Mouse (Mus musculus): ENCODE measurements at regions not wholly inside any gene's neighbourhood (a gene's known extent, or its start where the extent isn't known, plus 50 kb on each side); places are given as distances from the start of the nearest gene placed in this dataset.

DNA sequence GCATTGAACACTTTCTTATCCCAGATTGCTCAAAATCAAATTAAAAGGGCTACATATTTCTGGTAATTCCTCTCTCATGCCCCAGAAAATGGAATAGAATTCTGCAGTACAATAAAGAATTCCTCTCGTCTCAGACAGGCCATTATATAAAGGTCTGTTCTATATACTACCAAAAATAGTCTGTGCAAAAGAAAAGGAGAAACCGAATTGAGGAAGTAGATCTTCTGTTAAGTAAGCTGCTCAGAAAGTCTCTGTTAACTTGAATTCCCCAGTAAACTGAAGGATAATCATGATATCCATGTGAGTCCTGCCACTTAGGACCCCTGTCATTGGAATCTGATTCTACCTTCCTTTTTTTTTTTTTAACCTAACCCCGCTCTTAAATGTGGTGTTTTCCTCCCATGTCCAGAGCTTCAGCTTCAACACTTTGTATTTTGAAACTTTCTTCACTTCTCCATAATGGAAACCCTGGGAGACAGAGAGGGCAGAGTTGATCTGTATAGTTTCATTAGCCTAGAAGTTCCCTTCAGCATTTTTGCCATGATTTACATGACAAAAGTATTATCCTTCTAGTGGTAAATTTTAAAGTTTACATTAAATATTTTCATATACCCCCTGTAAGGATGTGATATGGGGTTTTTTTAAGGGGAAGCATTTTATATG is 406.1 kb downstream of the Tmem135 start:
- ATAC-seq (ENCODE audit: insufficient number of reproducible peaks, low FRiP score, low TSS enrichment, low read depth): no peak
- Histone ChIP-seq H3K4me2 (ENCODE audit: low read depth, severe bottlenecking) (no peak overlapping the region), H3K4me1 (ENCODE audit: control insufficient read depth, insufficient read depth, low read length) (no peaks in the 10 kb centered on the region), H3K27me3 (ENCODE audit: control insufficient read depth, insufficient read depth, low read length) (no peaks in the 10 kb centered on the region), H3K9ac (ENCODE audit: low read length) (no peak overlapping the region), H3K4me3 (ENCODE audit: low read depth, low read length) (no peak overlapping the region), H3K36me3 (ENCODE audit: control insufficient read depth, insufficient read depth, low read length) (no peaks in the 10 kb centered on the region), H3K27ac (replicated peaks; ENCODE audit: low read depth, low read length) (no peak overlapping the region), H3K9me3 (ENCODE audit: control insufficient read depth, low read length) (no peaks in the 10 kb centered on the region)
- 88% methylated on average over 3 of the region's 3 CpGs for WGBS
- DNase-seq (ENCODE audit: low spot score): no peak

DNA sequence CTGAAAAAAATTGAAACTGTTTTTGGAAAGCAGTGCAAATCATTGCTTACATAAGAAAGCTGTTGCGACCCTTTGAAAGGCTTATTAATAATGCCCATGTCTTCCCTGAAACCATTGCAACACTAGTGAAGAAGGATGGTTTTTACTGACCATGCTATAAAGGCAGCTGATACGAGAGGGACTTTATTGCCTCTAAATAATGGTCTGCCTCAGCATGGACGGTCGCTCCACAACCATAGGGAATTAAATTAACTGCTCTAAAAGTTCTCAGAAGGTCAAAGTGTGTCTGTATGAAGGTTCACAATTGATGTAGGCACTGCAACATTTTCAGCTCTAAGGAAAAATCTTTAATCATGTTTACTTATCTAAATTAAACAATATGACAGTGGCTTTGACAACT is 429.6 kb downstream of the Tmem135 start:
- DNase-seq (ENCODE audit: low spot score) (no peak), ATAC-seq (ENCODE audit: insufficient number of reproducible peaks, low FRiP score, low TSS enrichment, low read depth) (no peak)
- WGBS: 43% methylated on average over 4 of the region's 4 CpGs
- H3K36me3 ChIP-seq (ENCODE audit: control insufficient read depth, insufficient read depth, low read length): no peaks in the 10 kb centered on the region
- no peaks in the 10 kb centered on the region for H3K27me3 ChIP-seq (ENCODE audit: control insufficient read depth, insufficient read depth, low read length)
- no peaks in the 10 kb centered on the region for H3K9me3 ChIP-seq (ENCODE audit: control insufficient read depth, low read length)
- H3K9ac ChIP-seq (ENCODE audit: low read length): no peak overlapping the region
- no peak overlapping the region for H3K4me3 ChIP-seq (ENCODE audit: low read depth, low read length)
- no peak overlapping the region for H3K4me2 ChIP-seq (ENCODE audit: low read depth, severe bottlenecking)
- H3K4me1 ChIP-seq (ENCODE audit: control insufficient read depth, insufficient read depth, low read length): no peaks in the 10 kb centered on the region
- no peak overlapping the region for H3K27ac ChIP-seq (replicated peaks; ENCODE audit: low read depth, low read length)

DNA sequence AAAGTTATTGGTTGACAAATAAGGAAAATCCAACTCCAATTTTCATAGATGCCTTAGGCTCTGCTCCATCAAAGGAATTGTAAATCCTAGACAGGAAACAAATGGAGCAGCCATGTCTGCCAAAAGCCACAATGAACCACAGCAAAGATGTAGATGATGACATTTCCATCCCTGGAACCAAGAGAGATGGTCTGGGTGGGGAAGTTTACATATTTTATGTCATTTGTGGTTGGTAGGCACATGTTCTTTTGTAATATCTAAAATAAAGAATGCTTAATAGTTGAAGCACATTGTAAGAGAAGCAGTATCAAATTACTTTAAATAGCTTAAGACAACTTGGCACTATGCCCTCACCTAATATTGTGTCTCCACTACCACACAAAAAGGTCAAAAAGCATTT is 443.2 kb downstream of the Tmem135 start:
- no peak for ATAC-seq (ENCODE audit: insufficient number of reproducible peaks, low FRiP score, low TSS enrichment, low read depth)
- H3K27me3 ChIP-seq (ENCODE audit: control insufficient read depth, insufficient read depth, low read length): no peaks in the 10 kb centered on the region
- H3K4me2 ChIP-seq (ENCODE audit: low read depth, severe bottlenecking): no peak overlapping the region
- no peak overlapping the region for H3K27ac ChIP-seq (replicated peaks; ENCODE audit: low read depth, low read length)
- no peaks in the 10 kb centered on the region for H3K9me3 ChIP-seq (ENCODE audit: control insufficient read depth, low read length)
- no peaks in the 10 kb centered on the region for H3K4me1 ChIP-seq (ENCODE audit: control insufficient read depth, insufficient read depth, low read length)
- DNase-seq (ENCODE audit: low spot score): no peak
- H3K4me3 ChIP-seq (ENCODE audit: low read depth, low read length): no peak overlapping the region
- H3K36me3 ChIP-seq (ENCODE audit: control insufficient read depth, insufficient read depth, low read length): no peaks in the 10 kb centered on the region
- no peak overlapping the region for H3K9ac ChIP-seq (ENCODE audit: low read length)

DNA sequence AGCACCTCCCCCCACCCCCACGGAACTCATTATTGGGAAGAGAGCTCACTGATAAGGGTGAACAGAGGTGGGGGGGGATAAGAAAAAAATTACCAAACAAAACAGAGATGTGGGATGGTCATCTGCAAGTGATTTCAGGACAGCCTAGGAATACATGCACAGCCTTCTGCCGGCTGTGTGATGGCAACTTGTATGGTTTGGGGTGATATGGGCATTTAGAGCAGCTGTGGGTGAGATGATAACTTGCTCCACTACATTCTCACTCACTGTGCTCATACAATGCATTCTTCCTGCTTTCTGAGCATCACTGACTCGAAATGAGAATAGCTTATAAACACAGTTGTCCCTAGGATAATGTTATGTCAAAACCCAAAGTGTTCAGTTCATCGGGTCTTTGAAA is 443.8 kb downstream of the Tmem135 start:
- no peaks in the 10 kb centered on the region for H3K36me3 ChIP-seq (ENCODE audit: control insufficient read depth, insufficient read depth, low read length)
- no peaks in the 10 kb centered on the region for H3K27me3 ChIP-seq (ENCODE audit: control insufficient read depth, insufficient read depth, low read length)
- H3K9me3 ChIP-seq (ENCODE audit: control insufficient read depth, low read length): no peaks in the 10 kb centered on the region
- H3K4me2 ChIP-seq (ENCODE audit: low read depth, severe bottlenecking): no peak overlapping the region
- WGBS: 75% methylated on average over 4 of the region's 4 CpGs
- ATAC-seq (ENCODE audit: insufficient number of reproducible peaks, low FRiP score, low TSS enrichment, low read depth) (no peak), DNase-seq (ENCODE audit: low spot score) (no peak)
- no peak overlapping the region for H3K9ac ChIP-seq (ENCODE audit: low read length)
- H3K4me1 ChIP-seq (ENCODE audit: control insufficient read depth, insufficient read depth, low read length): no peaks in the 10 kb centered on the region
- no peak overlapping the region for H3K27ac ChIP-seq (replicated peaks; ENCODE audit: low read depth, low read length)
- no peak overlapping the region for H3K4me3 ChIP-seq (ENCODE audit: low read depth, low read length)

DNA sequence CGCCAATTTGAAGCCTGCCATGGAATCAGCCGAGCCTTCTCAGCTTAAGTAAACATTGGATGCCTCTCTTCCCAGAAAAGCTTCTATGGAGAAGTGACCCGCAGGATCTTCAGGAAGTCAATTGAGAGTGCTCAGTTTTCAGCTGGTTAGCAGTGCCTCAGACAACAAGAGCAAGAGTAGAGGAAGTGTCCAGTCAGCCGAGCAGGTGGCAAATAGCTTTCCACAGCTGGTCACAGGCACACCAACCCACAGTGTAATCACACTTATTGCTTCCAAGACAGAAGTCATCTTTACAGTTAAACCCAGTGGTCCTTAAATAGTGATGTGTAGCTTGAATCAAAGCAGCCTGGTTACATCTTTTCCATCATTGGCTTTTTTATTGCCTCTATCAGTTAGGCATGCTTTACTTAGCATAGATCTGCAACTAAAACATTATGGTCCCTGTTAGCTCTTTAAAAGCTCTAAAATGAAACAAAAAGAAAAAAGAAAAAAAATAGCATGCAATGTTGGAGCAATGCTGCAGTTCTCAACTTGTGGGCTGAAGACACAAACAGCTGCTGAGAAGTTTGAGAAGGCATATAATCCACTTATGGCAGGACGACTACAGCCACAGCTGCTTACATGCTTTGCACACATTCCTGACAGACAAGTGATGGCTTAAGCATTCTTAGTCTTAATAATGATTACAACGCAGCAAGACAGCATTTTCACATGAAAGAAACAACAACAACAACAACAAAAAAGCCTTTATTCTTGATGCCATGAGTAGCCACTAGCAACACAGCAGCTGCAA is 444.5 kb downstream of the Tmem135 start:
- Histone ChIP-seq H3K27me3 (ENCODE audit: control insufficient read depth, insufficient read depth, low read length) (no peaks in the 10 kb centered on the region), H3K36me3 (ENCODE audit: control insufficient read depth, insufficient read depth, low read length) (no peaks in the 10 kb centered on the region), H3K4me1 (ENCODE audit: control insufficient read depth, insufficient read depth, low read length) (no peaks in the 10 kb centered on the region), H3K27ac (replicated peaks; ENCODE audit: low read depth, low read length) (no peak overlapping the region), H3K9me3 (ENCODE audit: control insufficient read depth, low read length) (no peaks in the 10 kb centered on the region), H3K4me3 (ENCODE audit: low read depth, low read length) (no peak overlapping the region), H3K9ac (ENCODE audit: low read length) (no peak overlapping the region), H3K4me2 (ENCODE audit: low read depth, severe bottlenecking) (no peak overlapping the region)
- 60% methylated on average over 6 of the region's 6 CpGs for WGBS
- DNase-seq (ENCODE audit: low spot score): no peak
- ATAC-seq (ENCODE audit: insufficient number of reproducible peaks, low FRiP score, low TSS enrichment, low read depth): no peak

DNA sequence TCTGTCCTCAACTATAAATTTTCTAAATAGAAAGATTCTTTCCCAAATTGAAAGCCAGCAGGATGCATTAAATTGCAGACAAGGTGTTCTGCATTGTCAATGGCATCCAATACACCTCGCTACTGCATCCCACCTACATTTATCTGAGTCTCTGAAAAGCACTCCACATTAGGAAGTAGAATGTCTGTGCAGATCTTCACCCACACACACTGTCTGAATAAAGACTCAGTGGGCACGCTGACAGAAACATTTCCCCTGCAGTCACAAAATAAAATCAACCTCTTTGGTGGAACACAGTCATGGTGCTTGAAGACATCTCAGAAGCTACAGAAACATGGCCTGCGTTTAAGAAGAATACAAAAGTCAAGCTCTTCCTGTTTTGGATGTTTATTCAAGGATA is 449.0 kb downstream of the Tmem135 start:
- H3K36me3 ChIP-seq (ENCODE audit: control insufficient read depth, insufficient read depth, low read length): no peaks in the 10 kb centered on the region
- no peak overlapping the region for H3K27ac ChIP-seq (replicated peaks; ENCODE audit: low read depth, low read length)
- no peak overlapping the region for H3K9ac ChIP-seq (ENCODE audit: low read length)
- H3K4me1 ChIP-seq (ENCODE audit: control insufficient read depth, insufficient read depth, low read length): no peaks in the 10 kb centered on the region
- 88% methylated on average over 3 of the region's 3 CpGs for WGBS
- H3K27me3 ChIP-seq (ENCODE audit: control insufficient read depth, insufficient read depth, low read length): no peaks in the 10 kb centered on the region
- no peak for ATAC-seq (ENCODE audit: insufficient number of reproducible peaks, low FRiP score, low TSS enrichment, low read depth)
- no peak overlapping the region for H3K4me2 ChIP-seq (ENCODE audit: low read depth, severe bottlenecking)
- H3K4me3 ChIP-seq (ENCODE audit: low read depth, low read length): no peak overlapping the region
- no peak for DNase-seq (ENCODE audit: low spot score)
- no peaks in the 10 kb centered on the region for H3K9me3 ChIP-seq (ENCODE audit: control insufficient read depth, low read length)

DNA sequence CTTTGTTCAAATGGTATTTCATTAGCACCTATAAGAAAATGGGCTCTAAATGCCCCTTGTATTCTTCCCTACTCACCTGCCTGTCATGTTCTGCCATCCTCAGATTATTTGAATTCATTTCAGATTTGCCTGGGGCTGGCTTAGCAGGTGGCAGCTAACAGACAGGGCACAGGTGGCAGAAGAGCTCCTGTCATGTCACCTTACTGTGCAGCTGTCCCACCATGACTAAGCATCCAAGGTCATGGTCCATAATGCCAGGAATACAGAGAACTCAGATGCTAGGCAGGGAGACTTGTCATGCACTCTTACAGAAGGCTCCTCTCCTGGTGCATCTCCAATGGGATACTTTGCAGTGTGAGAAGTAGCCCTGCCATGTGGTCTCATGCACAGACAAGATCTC is 458.7 kb downstream of the Tmem135 start:
- Histone ChIP-seq H3K4me2 (ENCODE audit: low read depth, severe bottlenecking) (no peak overlapping the region), H3K4me3 (ENCODE audit: low read depth, low read length) (no peak overlapping the region), H3K4me1 (ENCODE audit: control insufficient read depth, insufficient read depth, low read length) (no peaks in the 10 kb centered on the region), H3K27me3 (ENCODE audit: control insufficient read depth, insufficient read depth, low read length) (no peaks in the 10 kb centered on the region), H3K9me3 (ENCODE audit: control insufficient read depth, low read length) (no peaks in the 10 kb centered on the region), H3K36me3 (ENCODE audit: control insufficient read depth, insufficient read depth, low read length) (no peaks in the 10 kb centered on the region), H3K9ac (ENCODE audit: low read length) (no peak overlapping the region), H3K27ac (replicated peaks; ENCODE audit: low read depth, low read length) (no peak overlapping the region)
- ATAC-seq (ENCODE audit: insufficient number of reproducible peaks, low FRiP score, low TSS enrichment, low read depth) (no peak), DNase-seq (ENCODE audit: low spot score) (no peak)

DNA sequence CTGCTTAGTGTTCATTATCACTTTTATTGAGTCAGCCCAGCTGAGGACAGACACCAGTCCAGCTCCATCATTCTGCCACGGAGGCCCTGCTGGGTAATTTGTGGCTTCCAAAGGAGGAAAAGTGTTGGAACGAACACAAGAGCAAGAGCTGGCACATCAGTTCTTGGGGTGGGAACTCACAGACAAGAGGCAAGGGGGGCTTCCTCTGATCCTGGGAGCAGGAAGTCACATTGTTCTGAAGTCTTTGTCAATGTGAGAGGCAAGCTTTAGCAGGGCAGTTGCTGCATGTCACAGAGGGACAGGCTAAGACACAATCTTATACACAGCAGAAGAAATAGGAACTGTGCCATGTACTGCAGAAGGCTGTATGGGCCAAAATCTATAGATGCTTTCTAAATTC is 459.1 kb downstream of the Tmem135 start:
- WGBS: 56% methylated on average over 2 of the region's 2 CpGs
- no peaks in the 10 kb centered on the region for H3K36me3 ChIP-seq (ENCODE audit: control insufficient read depth, insufficient read depth, low read length)
- ATAC-seq (ENCODE audit: insufficient number of reproducible peaks, low FRiP score, low TSS enrichment, low read depth) (no peak), DNase-seq (ENCODE audit: low spot score) (no peak)
- H3K27me3 ChIP-seq (ENCODE audit: control insufficient read depth, insufficient read depth, low read length): no peaks in the 10 kb centered on the region
- no peak overlapping the region for H3K27ac ChIP-seq (replicated peaks; ENCODE audit: low read depth, low read length)
- no peak overlapping the region for H3K4me2 ChIP-seq (ENCODE audit: low read depth, severe bottlenecking)
- no peak overlapping the region for H3K4me3 ChIP-seq (ENCODE audit: low read depth, low read length)
- H3K9ac ChIP-seq (ENCODE audit: low read length): no peak overlapping the region
- no peaks in the 10 kb centered on the region for H3K4me1 ChIP-seq (ENCODE audit: control insufficient read depth, insufficient read depth, low read length)
- no peaks in the 10 kb centered on the region for H3K9me3 ChIP-seq (ENCODE audit: control insufficient read depth, low read length)
